Mouse (Mus musculus) layer of hippocampus, postnatal 14 days (tissue): ENCODE results near the gene Ltb. TPM values are rescaled to one million over a fixed set of nuclear protein-coding genes. Genes with fewer than 3 reads are reported as not detected.
A peak's percentile ranks its signal among the peaks of the same experiment; 100 is the strongest.

Experiments
- DNase-seq, 2 experiments: peaks; one replicate each; pipeline ENCODE4 v3.0.0; 2021 to 2022; ENCODE audit warnings: low spot score in 2 of 2, mixed read lengths in 1 of 2
- microRNA-seq, 2 experiments: library from miRNA; unstranded; fragments of <30 nt; microRNA quantifications; one replicate each; pipeline ENCODE4 v1.2.0; 2021
- total RNA-seq, 2 experiments: library from RNA; stranded (reverse); gene quantifications; 2 replicates each; pipeline ENCODE4 v1.2.3; 2021

The Ltb gene
- total RNA-seq, 2 experiments from 2014 or later = 0.55 to 1.0 TPM

- peak; percentile 61 to 65 for DNase-seq
Observed at GRCm38 (mm10) chr17:35242015-35242941, 48.0 kb downstream of the Ltb start.

- peak in 1 of 2 experiments; percentile 64 for DNase-seq
Observed at GRCm38 (mm10) chr17:35243086-35243485, 48.8 kb downstream of the Ltb start.

- no peak for DNase-seq
Observed at GRCm38 (mm10) chr17:35244999-35245398, 50.8 kb downstream of the Ltb start.

Small RNA genes lying within 50 kb of the gene (microRNA-seq; reads per million reads assigned to microRNA genes)
- 0 reads per million in 2 experiments for gene Mir6973a
- 0.28 to 0.45 reads per million in 2 experiments for gene Mir6974
- 1.8 to 2.3 reads per million in 2 experiments for gene Mir6975

Other genes with a start within 250 kb of the Ltb start
- 10 to 100 TPM; 12.5 TPM for gene Hspa1b, start 235.2 kb upstream of the Ltb start, total RNA-seq
- gene Gm20481, start 224.5 kb upstream of the Ltb start, total RNA-seq = not detected
- 10 to 100 TPM; 12.4 to 13.1 TPM for gene Hspa1a, start 222.3 kb upstream of the Ltb start, total RNA-seq
- under 1 TPM; 0.38 to 0.44 TPM for gene Hspa1l, start 221.7 kb upstream of the Ltb start, total RNA-seq
- gene Lsm2, start 212.6 kb upstream of the Ltb start, total RNA-seq = 10 to 100 TPM; 19.4 to 25.0 TPM
- 10 to 100 TPM; 52.9 to 55.9 TPM for gene Vars, start 193.5 kb upstream of the Ltb start, total RNA-seq
- gene Vwa7, start 177.9 kb upstream of the Ltb start, total RNA-seq = under 1 TPM; 0.14 to 0.21 TPM
- 1 to 10 TPM; 1.8 to 2.6 TPM for gene Sapcd1, start 166.4 kb upstream of the Ltb start, total RNA-seq
- 1 to 10 TPM in 1 of 2 experiments, under 1 TPM in 1; 0.79 to 1.9 TPM for gene Msh5, start 147.7 kb upstream of the Ltb start, total RNA-seq
- gene Clic1, start 144.5 kb upstream of the Ltb start, total RNA-seq = 10 to 100 TPM; 11.7 to 14.8 TPM
- 10 to 100 TPM; 26.4 to 33.1 TPM for gene Ddah2, start 135.4 kb upstream of the Ltb start, total RNA-seq
- gene Ly6g6c, start 129.1 kb upstream of the Ltb start, total RNA-seq = not detected
- gene Mpig6b, start 128.3 kb upstream of the Ltb start, total RNA-seq = not detected
- gene Ly6g6e, start 117.5 kb upstream of the Ltb start, total RNA-seq = 1 to 10 TPM; 1.6 to 1.8 TPM
- 1 to 10 TPM; 1.2 to 2.6 TPM for gene Ly6g6d, start 116.4 kb upstream of the Ltb start, total RNA-seq
- not detected for gene Ly6g6f, start 108.8 kb upstream of the Ltb start, total RNA-seq
- gene Abhd16a, start 105.2 kb upstream of the Ltb start, total RNA-seq = 10 to 100 TPM; 88.8 to 93.0 TPM
- not detected for gene Ly6g5c, start 86.2 kb upstream of the Ltb start, total RNA-seq
- under 1 TPM; 0.67 to 0.74 TPM for gene Ly6g5b, start 79.0 kb upstream of the Ltb start, total RNA-seq
- 10 to 100 TPM; 10.2 to 13.2 TPM for gene Gpank1, start 73.0 kb upstream of the Ltb start, total RNA-seq
- gene Csnk2b, start 72.4 kb upstream of the Ltb start, total RNA-seq = 100 to 1,000 TPM; 174 to 179 TPM
- gene D17H6S53E, start 68.1 kb upstream of the Ltb start, total RNA-seq = 10 to 100 TPM; 20.8 to 26.1 TPM
- gene Apom, start 62.4 kb upstream of the Ltb start, total RNA-seq = not detected
- gene Bag6, start 59.3 kb upstream of the Ltb start, total RNA-seq = 100 to 1,000 TPM; 289 TPM
- 100 to 1,000 TPM; 305 to 314 TPM for gene Prrc2a, start 29.5 kb upstream of the Ltb start, total RNA-seq
- gene Aif1, start 18.4 kb upstream of the Ltb start, total RNA-seq = 10 to 100 TPM in 1 of 2 experiments, 1 to 10 TPM in 1; 9.9 to 10.4 TPM
- 10 to 100 TPM in 1 of 2 experiments, 1 to 10 TPM in 1; 8.2 to 12.1 TPM for gene Lst1, start 6.0 kb upstream of the Ltb start, total RNA-seq
- under 1 TPM in 1 of 2 experiments, not detected in 1; 0.31 TPM for gene Tnf, start 7.6 kb downstream of the Ltb start, total RNA-seq
- 1 to 10 TPM in 1 of 2 experiments, under 1 TPM in 1; 0.62 to 1.1 TPM for gene Lta, start 10.9 kb downstream of the Ltb start, total RNA-seq
- gene Gm16181, start 26.4 kb downstream of the Ltb start, total RNA-seq = not detected
- 100 to 1,000 TPM; 485 to 488 TPM for gene Atp6v1g2, start 39.2 kb downstream of the Ltb start, total RNA-seq
- gene Nfkbil1, start 41.4 kb downstream of the Ltb start, total RNA-seq = 10 to 100 TPM; 13.2 to 14.5 TPM
- gene Ddx39b, start 47.3 kb downstream of the Ltb start, total RNA-seq = 100 to 1,000 TPM; 234 to 244 TPM
- 10 to 100 TPM; 14.5 to 14.8 TPM for gene H2-D1, start 68.3 kb downstream of the Ltb start, total RNA-seq
- under 1 TPM; 0.21 to 0.25 TPM for gene H2-Q1, start 126.0 kb downstream of the Ltb start, total RNA-seq
- gene H2-Q2, start 147.8 kb downstream of the Ltb start, total RNA-seq = under 1 TPM; 0.52 to 0.74 TPM
- 1 to 10 TPM; 1.1 to 1.8 TPM for gene H2-Q4, start 185.2 kb downstream of the Ltb start, total RNA-seq
- gene H2-Q6, start 230.4 kb downstream of the Ltb start, total RNA-seq = not detected
- under 1 TPM; 0.41 to 0.43 TPM for gene H2-Q7, start 244.7 kb downstream of the Ltb start, total RNA-seq